Mouse (Mus musculus) bone marrow macrophage, adult 2 months (primary cell): ENCODE results near the gene Gm20547.
"Not testable (repeated sequence)": the region's sequence is repeated elsewhere in the genome, so short reads cannot be mapped to it uniquely, and the experiment has no call there.

Experiments
- CTCF ChIP-seq: IDR thresholded peaks from 2 replicates; pipeline ENCODE4 v1.5.1; 2012; ENCODE audit warnings: low read depth, mild to moderate bottlenecking, low read length, moderate library complexity
- POLR2A ChIP-seq: IDR thresholded peaks from 2 replicates; pipeline ENCODE4 v1.6.1; 2012; ENCODE audit warnings: mild to moderate bottlenecking, low read depth, low read length, borderline replicate concordance

- not testable (repeated sequence) for TF ChIP-seq CTCF, POLR2A
Measured at GRCm38 (mm10) chr17:34901948-34902347, 20.1 kb upstream of the Gm20547 start.
